Mouse (Mus musculus): ENCODE data around the gene Pawr. TPM values are rescaled to one million over a fixed set of nuclear protein-coding genes. Genes with fewer than 3 reads are reported as not detected.
A peak's percentile ranks its signal among the peaks of the same experiment; 100 is the strongest.

Gene Pawr
- polyA plus RNA-seq, 1 experiment, result 157 TPM

DNA sequence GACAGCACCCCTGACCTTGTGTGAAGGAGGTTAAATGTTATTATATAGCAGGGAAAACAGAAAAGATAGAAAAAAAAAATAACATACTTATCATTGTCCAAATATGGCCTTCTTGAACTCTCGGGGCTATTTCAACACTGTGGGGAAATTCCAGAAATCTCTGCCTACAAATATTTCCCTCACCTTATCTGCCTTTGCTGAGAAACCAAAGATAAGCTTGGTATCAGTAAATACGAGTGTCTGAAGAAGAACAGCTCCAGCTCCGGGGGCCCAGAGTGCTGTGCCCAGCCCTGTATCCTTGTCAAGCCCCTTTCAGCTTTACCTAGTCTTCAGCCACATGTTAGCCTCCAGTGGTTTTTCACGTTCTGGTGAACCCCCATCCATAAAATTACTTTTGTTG is 113.2 kb downstream of the Pawr start:
- no peak for TF ChIP-seq POLR2A (IDR thresholded peaks at IDR 0.05; ENCODE audit: insufficient read depth, low read length)
- no peak for TF ChIP-seq EP300 (IDR thresholded peaks at IDR 0.05; ENCODE audit: insufficient read depth, low read depth, low read length)
- TF ChIP-seq CTCF (IDR thresholded peaks at IDR 0.05; ENCODE audit: low read depth, low read length), result no peak
- Histone ChIP-seq H3K27me3 (ENCODE audit: control insufficient read depth, insufficient read depth, low read length, poor library complexity, severe bottlenecking) (no peaks in the 10 kb centered on the region), H3K36me3 (ENCODE audit: control insufficient read depth, insufficient read depth, low read length, poor library complexity, severe bottlenecking) (no peaks in the 10 kb centered on the region), H3K27ac (ENCODE audit: insufficient read depth, low read length) (peak overlapping the region; percentile 58), H3K4me1 (ENCODE audit: control insufficient read depth, insufficient read depth, low read length) (no peaks in the 10 kb centered on the region), H3K4me3 (ENCODE audit: low read depth, low read length) (no peak overlapping the region), H3K9ac (ENCODE audit: low read depth, poor library complexity, severe bottlenecking) (no peak overlapping the region), H3K9me3 (replicated peaks; ENCODE audit: control insufficient read depth, insufficient read depth, low read length, poor library complexity, severe bottlenecking) (no peaks in the 10 kb centered on the region)

DNA sequence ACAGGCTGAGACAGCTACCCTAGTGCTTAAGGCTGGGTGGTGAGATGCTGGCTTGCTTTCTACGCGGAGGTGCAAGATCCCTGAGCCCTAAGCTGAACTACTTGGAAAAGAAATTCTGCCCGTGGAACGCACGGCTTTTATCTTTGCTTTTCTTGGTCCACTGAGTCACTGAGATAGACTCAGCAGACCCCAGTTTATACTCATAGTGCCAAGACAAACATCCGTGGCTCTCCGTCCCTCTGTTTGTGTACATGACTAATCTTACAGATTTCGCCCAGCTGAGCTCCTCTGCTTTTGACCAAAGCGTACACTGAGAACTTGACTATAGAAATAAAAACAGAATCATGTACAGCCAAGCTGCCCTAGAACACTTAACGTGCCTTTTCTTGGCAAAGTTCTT is 113.7 kb downstream of the Pawr start:
- Histone ChIP-seq H3K9me3 (replicated peaks; ENCODE audit: control insufficient read depth, insufficient read depth, low read length, poor library complexity, severe bottlenecking) (no peaks in the 10 kb centered on the region), H3K36me3 (ENCODE audit: control insufficient read depth, insufficient read depth, low read length, poor library complexity, severe bottlenecking) (no peaks in the 10 kb centered on the region), H3K27me3 (ENCODE audit: control insufficient read depth, insufficient read depth, low read length, poor library complexity, severe bottlenecking) (no peaks in the 10 kb centered on the region), H3K4me1 (ENCODE audit: control insufficient read depth, insufficient read depth, low read length) (no peaks in the 10 kb centered on the region), H3K27ac (ENCODE audit: insufficient read depth, low read length) (peak overlapping the region; percentile 53), H3K9ac (ENCODE audit: low read depth, poor library complexity, severe bottlenecking) (peak overlapping the region; percentile 49), H3K4me3 (ENCODE audit: low read depth, low read length) (no peak overlapping the region)
- TF ChIP-seq EP300 (IDR thresholded peaks at IDR 0.05; ENCODE audit: insufficient read depth, low read depth, low read length), result no peak
- TF ChIP-seq POLR2A (IDR thresholded peaks at IDR 0.05; ENCODE audit: insufficient read depth, low read length), result no peak

DNA sequence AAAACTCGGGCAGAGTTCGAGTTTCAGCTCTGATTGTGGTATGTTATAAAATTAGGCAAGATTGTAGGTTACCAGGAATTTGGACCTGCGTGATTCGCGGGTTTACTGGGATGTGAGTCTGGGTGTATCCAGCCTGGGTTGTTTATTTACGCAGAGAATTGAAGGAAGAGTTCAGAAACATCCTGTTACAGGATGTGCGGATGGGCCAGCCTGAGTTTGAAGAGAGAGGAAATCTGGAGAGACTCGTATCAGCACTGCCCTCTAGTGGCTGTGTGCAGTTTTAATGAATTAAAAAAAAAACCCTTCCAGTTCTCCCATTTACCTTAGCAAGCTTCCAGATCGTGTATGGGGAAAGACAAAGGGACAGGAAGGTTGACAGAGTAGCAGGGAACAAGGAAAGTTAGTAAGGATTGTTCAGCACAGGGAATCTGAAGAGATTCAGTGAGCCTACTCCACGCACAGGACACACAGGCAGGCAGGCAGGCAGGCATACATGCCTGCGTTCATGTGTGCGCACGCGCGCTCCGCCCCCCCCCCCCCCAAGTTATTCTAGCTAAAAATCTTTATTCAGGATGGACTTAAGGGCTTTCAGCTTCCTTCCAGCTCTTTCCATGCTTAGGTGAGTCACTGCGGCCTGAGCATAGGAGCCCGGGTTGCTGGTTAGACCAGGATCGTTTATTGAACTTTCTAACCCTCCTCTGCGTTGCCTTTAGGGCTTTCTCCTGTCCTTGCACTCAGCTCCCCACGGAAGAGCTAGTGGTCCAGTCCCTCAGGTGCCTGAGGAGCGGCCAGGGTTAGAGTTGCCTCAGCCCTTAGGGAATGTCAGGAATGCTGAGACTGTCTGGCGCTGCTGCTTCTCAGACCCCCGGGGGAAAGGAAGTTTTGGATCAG is 114.4 kb downstream of the Pawr start:
- TF ChIP-seq CTCF (IDR thresholded peaks at IDR 0.05; ENCODE audit: low read depth, low read length) (peak; percentile 29), POLR2A (IDR thresholded peaks at IDR 0.05; ENCODE audit: insufficient read depth, low read length) (no peak), EP300 (IDR thresholded peaks at IDR 0.05; ENCODE audit: insufficient read depth, low read depth, low read length) (peak; percentile 76)
- Histone ChIP-seq H3K9ac (ENCODE audit: low read depth, poor library complexity, severe bottlenecking) (peak overlapping the region; percentile 49), H3K4me1 (ENCODE audit: control insufficient read depth, insufficient read depth, low read length) (no peaks in the 10 kb centered on the region), H3K9me3 (replicated peaks; ENCODE audit: control insufficient read depth, insufficient read depth, low read length, poor library complexity, severe bottlenecking) (no peaks in the 10 kb centered on the region), H3K27ac (ENCODE audit: insufficient read depth, low read length) (peak overlapping the region; percentile 71), H3K27me3 (ENCODE audit: control insufficient read depth, insufficient read depth, low read length, poor library complexity, severe bottlenecking) (no peaks in the 10 kb centered on the region), H3K36me3 (ENCODE audit: control insufficient read depth, insufficient read depth, low read length, poor library complexity, severe bottlenecking) (no peaks in the 10 kb centered on the region), H3K4me3 (ENCODE audit: low read depth, low read length) (peak overlapping the region; percentile 60)

DNA sequence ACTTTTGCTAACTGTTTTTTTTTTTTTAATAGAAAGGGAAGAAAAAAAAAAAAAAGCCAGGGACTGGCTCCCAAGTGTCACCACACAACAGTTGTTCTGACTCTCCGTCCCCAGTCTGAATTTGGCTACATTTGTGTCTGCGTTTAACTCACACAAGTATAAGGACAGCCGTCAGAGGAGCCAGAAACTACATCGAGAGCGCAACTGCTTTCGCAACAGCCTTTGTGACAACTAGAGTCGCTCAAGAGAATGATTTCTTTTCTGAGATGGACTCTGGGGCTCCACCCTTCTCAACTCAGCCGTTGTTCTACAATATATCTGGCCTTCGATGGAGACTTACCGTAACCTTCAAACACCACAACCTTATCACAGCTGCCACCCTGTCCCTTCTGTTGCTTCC is 115.3 kb downstream of the Pawr start:
- Histone ChIP-seq H3K27ac (ENCODE audit: insufficient read depth, low read length) (no peak overlapping the region), H3K27me3 (ENCODE audit: control insufficient read depth, insufficient read depth, low read length, poor library complexity, severe bottlenecking) (no peaks in the 10 kb centered on the region), H3K9me3 (replicated peaks; ENCODE audit: control insufficient read depth, insufficient read depth, low read length, poor library complexity, severe bottlenecking) (no peaks in the 10 kb centered on the region), H3K4me3 (ENCODE audit: low read depth, low read length) (no peak overlapping the region), H3K9ac (ENCODE audit: low read depth, poor library complexity, severe bottlenecking) (no peak overlapping the region), H3K36me3 (ENCODE audit: control insufficient read depth, insufficient read depth, low read length, poor library complexity, severe bottlenecking) (no peaks in the 10 kb centered on the region), H3K4me1 (ENCODE audit: control insufficient read depth, insufficient read depth, low read length) (no peaks in the 10 kb centered on the region)
- no peak for TF ChIP-seq POLR2A (IDR thresholded peaks at IDR 0.05; ENCODE audit: insufficient read depth, low read length)
- TF ChIP-seq EP300 (IDR thresholded peaks at IDR 0.05; ENCODE audit: insufficient read depth, low read depth, low read length), result no peak
- no peak for TF ChIP-seq CTCF (IDR thresholded peaks at IDR 0.05; ENCODE audit: low read depth, low read length)

DNA sequence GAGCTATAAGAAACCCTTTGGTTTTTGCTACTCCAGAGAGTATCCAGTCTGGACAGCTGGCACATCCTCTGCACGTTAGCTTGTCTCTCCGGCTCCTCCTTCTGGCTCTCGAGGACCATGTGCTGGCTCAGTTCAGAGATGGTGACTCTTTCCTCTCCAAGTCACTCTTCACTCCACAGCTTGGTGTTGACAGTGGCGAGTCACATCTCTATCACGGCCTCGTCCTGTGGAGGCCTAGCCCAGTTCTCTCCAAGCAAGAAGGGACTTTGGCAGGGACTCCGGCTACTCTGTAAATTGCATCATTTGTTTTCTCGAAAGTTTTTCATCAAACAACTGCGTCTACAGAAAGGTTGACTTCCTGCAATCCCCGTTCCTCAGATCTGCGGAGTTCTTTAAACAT is 116.5 kb downstream of the Pawr start:
- no peaks in the 10 kb centered on the region for H3K27me3 ChIP-seq (ENCODE audit: control insufficient read depth, insufficient read depth, low read length, poor library complexity, severe bottlenecking)
- H3K9ac ChIP-seq (ENCODE audit: low read depth, poor library complexity, severe bottlenecking), result no peak overlapping the region
- no peaks in the 10 kb centered on the region for H3K9me3 ChIP-seq (replicated peaks; ENCODE audit: control insufficient read depth, insufficient read depth, low read length, poor library complexity, severe bottlenecking)
- H3K36me3 ChIP-seq (ENCODE audit: control insufficient read depth, insufficient read depth, low read length, poor library complexity, severe bottlenecking), result no peaks in the 10 kb centered on the region
- H3K4me1 ChIP-seq (ENCODE audit: control insufficient read depth, insufficient read depth, low read length), result no peaks in the 10 kb centered on the region
- H3K4me3 ChIP-seq (ENCODE audit: low read depth, low read length), result no peak overlapping the region
- no peak overlapping the region for H3K27ac ChIP-seq (ENCODE audit: insufficient read depth, low read length)
- no peak for TF ChIP-seq POLR2A (IDR thresholded peaks at IDR 0.05; ENCODE audit: insufficient read depth, low read length)
- TF ChIP-seq EP300 (IDR thresholded peaks at IDR 0.05; ENCODE audit: insufficient read depth, low read depth, low read length), result no peak
- TF ChIP-seq CTCF (IDR thresholded peaks at IDR 0.05; ENCODE audit: low read depth, low read length), result no peak

DNA sequence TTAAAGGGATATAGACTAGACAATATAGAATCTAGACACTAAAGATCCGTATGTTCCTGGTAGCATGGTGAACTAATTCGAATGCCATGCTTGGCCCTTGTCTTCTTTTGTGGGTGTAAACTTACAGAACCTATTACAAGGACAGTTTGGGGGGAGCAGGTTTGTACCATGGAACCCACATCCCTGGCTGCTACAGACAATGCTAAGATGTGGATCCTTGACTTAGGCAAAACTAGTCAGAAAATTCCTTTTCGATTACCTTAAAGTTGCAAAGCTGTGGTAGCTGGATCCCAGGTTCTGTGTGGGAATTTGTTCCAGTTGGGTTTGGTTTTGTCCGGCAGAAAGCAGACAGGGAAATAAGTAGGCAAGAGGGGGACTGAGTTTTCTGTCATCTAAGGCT is 118.5 kb downstream of the Pawr start:
- no peaks in the 10 kb centered on the region for H3K4me1 ChIP-seq (ENCODE audit: control insufficient read depth, insufficient read depth, low read length)
- no peak overlapping the region for H3K27ac ChIP-seq (ENCODE audit: insufficient read depth, low read length)
- H3K4me3 ChIP-seq (ENCODE audit: low read depth, low read length), result no peak overlapping the region
- no peak for TF ChIP-seq CTCF (IDR thresholded peaks at IDR 0.05; ENCODE audit: low read depth, low read length)
- no peak for TF ChIP-seq POLR2A (IDR thresholded peaks at IDR 0.05; ENCODE audit: insufficient read depth, low read length)
- no peak for TF ChIP-seq EP300 (IDR thresholded peaks at IDR 0.05; ENCODE audit: insufficient read depth, low read depth, low read length)
- H3K27me3 ChIP-seq (ENCODE audit: control insufficient read depth, insufficient read depth, low read length, poor library complexity, severe bottlenecking), result no peaks in the 10 kb centered on the region
- H3K9ac ChIP-seq (ENCODE audit: low read depth, poor library complexity, severe bottlenecking), result no peak overlapping the region
- no peaks in the 10 kb centered on the region for H3K9me3 ChIP-seq (replicated peaks; ENCODE audit: control insufficient read depth, insufficient read depth, low read length, poor library complexity, severe bottlenecking)
- H3K36me3 ChIP-seq (ENCODE audit: control insufficient read depth, insufficient read depth, low read length, poor library complexity, severe bottlenecking), result no peaks in the 10 kb centered on the region

Measured in ES-Bruce4 (cell line).